Mouse (Mus musculus) A20 (cell line): ENCODE measurements around the gene Olfr1423.
"Not testable (repeated sequence)": the region's sequence is repeated elsewhere in the genome, so short reads cannot be mapped to it uniquely, and the experiment has no call there.

Experiments used
- DNase-seq: peaks from one replicate; pipeline ENCODE4 v3.0.0-alpha.2; 2011; ENCODE audit warnings: low read depth, low spot score

Olfr1423 gene

DNA sequence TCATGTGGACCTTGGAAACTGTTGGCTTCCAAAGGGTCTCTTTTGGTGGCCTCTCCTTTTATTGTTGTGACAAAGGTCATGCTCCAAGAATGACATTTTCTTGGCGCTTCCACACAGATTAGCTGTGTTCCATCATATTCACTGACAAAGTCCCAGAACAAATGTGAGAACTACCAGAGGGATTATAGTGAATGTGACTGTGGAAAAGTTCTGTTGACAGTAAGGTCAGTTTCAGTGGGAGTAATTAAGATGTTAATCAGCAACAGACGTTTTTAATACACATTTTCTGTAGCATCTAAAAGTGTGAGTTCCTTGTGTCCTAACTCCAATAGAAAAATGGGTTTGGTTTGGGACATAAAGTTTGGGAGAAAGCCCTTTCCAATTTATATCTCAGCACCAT is at the start of gene Olfr1423:
Gene Olfr1423, minus strand, starts transcription at position 101 of the 400 bp plus-strand sequence.
- no peak for DNase-seq

DNA sequence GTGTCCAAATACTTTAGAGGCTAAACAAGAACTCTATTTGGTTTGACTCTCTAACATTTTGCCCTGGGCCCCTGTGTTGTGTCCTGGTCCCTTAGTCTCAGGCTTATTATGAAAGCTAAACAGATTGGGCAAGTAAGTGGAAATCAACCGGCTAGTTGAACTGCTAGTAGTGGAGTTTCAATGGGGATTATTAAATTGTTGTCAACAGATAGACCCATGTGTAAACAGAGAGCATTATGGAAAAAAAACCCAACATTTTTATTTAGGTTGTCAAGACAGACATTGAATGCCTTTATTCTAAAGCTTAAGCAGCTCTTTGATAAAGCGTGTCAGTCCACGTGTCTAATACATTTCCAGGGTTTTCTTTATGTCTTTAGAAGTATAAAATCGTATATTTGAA is 36.5 kb upstream of the Olfr1423 start, which contains the start of gene Olfr1425:
Gene Olfr1425, minus strand, starts transcription at position 101 of the 400 bp plus-strand sequence.
- not testable (repeated sequence) for DNase-seq

DNA sequence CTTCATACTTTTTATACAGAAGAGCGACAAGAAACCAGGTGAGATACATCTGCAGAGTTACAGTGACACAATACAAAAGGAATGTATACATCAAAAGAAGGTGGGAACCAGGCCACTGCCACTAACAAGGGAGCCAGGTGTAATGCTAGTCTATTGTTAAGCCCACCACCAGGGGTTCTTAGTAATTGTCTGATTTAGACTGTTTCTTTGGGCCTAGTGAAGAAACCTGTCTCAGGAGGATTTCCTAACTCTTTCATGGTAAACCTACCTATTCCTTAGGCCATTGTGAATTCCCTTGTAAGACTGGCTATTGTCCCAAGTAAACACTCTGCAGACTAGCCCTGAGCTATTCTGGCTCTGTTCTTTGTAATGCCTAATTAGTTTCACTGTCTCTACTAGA is 28.4 kb upstream of the Olfr1423 start:
- DNase-seq = not testable (repeated sequence)

DNA sequence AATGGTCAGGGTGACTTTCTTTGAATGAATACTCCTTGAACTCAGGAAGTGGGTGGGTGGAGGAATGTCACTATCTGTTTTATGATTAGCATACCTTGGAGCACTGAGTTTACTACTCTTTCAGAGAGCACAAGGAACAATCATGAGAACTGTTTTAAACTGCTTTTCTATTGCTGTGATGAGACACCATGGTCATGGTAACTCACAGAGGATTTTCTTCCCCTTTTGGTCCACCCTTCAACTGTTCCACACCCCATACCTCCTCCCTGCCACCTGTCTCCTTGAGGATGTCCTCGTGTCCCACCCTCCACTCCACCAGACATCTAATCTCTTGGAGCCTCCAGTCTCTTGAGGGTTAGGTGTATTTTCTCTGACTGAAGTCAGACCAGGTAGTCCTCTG is 26.7 kb upstream of the Olfr1423 start:
- DNase-seq = not testable (repeated sequence)

DNA sequence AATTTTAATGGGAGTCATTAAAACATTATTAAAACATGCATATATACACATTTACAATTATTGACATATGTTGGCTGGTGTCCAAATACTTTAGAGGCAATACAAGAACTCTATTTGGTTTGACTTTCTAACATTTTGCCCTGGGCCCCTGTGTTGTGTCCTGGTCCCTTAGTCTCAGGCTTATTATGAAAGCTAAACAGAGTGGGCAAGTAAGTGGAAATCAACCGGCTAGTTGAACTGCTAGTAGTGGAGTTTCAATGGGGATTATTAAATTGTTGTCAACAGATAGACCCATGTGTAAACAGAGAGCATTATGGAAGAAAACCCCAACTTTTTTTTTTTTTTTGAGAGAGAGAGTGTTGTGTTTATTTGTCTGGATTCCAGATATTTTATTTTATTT is 21.5 kb upstream of the Olfr1423 start, which contains the start of gene Olfr1424:
Gene Olfr1424, minus strand, starts transcription at position 101 of the 400 bp plus-strand sequence.
- not testable (repeated sequence) for DNase-seq

DNA sequence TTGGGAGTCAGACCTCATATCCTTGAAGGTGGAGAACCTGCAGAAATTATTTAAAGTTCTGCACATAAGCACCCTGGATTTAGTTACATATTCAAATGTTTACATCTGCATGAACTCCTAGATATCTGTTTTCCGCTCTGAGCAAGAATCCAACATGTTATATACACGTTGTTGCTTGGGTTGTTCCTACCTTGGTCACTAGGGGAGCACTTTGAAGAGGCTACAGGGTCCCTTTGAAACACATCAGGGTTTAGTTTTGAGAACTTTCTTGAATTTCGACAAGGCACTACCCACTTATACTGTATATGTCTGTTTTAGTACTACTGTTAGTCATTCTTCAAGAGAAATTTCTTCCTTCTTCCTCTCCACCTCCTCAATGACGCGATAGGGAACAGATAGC is 2.0 kb upstream of the Olfr1423 start:
- DNase-seq = no peak

DNA sequence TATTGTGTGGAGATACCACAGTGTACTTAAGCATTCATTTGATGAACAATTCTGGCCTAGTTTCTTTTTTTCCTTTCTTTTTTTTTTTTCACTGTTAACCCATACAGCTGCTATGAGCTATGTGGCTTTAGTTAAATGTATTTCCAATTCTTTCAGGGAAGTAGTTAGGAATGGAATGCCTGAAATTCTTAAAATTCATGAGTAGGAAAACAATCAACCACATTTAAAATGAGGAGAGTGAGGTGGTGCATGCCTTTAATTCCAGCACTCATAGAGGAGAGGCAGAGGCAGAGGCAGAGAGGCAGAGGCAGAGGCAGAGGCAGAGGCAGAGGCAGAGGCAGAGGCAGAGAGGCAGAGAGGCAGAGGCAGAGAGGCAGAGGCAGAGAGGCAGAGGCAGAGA is 3.4 kb downstream of the Olfr1423 start:
- no peak for DNase-seq

DNA sequence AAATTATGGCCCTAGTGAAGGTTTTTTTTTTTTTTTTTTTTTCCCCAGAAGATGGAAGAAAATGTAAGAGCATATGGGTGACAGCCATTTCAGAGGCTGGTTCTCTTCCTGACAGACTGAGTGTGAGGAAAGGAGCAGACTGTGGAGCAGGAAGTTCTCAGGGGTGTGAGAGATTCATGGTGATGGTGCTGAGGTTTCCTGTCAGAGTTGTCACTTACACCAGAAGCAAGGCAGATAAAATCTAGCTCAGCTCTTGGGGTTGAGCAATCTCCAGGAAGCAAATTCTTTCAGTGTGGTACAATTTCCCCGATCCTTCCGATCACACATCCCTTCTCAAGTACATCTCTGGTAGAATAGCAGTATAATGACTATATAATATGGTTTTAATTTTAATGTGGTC is 14.5 kb downstream of the Olfr1423 start:
- no peak for DNase-seq

DNA sequence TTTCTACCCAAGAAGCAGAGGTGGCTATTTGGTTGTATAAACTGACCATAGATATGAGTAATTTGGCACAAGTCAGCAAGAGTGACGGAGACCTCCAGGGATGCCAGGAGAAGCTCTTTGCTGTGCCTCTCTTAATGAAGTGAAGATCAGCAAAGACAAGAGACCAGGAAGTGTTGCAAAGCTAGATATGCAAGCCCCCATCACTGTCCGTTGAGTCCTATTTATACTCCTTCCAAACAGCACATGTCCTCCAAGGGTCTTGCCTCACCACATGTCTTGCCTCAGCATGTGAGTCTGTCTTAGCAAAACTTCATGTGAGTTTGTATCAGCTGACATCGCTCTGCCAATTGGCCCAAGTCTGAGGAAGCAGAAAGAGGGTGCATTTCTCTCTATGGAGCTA is 15.8 kb downstream of the Olfr1423 start:
- no peak for DNase-seq

DNA sequence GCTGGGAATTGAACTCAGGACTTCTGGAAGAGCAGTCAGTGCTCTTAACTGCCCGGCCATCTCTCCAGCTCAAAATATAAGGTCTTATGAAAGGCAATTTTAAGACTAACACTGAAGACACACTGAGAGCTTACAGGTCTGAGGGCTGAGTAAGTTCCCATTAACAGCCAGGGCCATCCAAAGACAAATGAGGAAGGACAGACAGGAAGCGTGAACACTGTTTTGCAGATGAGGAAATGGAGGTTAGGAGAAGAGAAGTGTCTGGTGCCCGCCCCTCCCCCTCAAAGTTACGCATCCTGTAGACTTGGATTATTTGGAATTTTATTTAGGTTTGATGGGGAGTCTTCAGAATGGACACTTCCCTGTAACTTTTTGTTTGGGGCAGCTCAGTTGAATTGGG is 17.0 kb downstream of the Olfr1423 start:
- DNase-seq = no peak

DNA sequence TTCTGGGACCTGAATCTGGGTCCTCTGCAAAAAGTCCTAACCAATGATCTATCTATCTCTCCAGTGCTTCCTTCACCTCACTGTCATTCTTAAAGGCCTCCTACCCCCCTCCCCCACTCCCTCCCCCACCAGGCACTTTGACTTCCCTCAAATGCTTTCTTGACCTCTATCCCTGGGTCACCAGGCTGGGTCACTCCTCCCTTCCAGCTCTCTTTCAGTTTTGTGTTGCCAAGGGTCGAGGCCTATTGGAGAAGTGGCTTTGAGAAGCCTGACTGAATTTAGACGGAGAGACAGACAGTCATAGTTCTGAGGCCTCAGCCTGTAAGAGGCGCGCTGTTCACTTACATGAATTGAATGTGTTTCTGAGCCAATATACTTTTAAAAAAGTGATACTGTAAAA is 24.9 kb downstream of the Olfr1423 start:
- DNase-seq = no peak

DNA sequence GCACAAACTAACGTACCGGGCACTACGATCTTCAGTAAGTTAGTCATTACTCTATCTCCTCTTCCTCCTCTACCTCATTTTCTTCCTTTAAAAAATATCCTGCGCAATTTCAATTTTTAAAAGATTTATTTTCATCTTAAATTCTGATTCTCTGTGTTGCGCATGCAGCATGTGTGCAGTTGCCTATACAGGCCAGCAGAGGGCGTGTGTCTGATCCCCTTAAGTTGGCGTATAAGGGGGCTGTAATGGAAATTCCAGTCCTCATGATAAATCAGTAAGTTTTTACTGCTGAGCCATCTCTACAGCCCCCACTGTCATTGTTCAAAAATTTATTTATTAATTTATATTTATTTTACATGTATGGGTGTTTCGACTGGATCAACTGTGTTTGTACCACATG is 25.4 kb downstream of the Olfr1423 start:
- DNase-seq = peak; percentile 43

DNA sequence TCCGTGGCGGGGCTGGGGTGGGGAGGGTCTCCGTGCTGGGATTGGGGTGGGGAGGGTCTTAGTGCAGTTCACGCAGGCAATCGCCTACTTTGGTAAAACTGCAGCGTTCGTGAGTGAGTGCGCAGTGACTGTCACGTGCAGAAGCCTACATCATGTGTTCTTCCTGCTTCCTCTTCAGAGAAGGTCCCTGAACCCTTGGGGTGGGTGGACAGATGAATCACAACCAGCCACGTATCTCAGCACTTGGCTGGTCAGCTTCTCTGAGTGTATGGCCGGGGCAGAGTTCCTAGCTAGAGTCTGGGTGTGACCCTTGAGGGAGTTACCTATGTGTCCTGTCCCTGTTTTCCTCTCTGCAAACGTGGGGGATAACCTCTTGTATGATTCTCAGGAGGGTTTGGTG is 27.9 kb downstream of the Olfr1423 start:
- peak; percentile 74 for DNase-seq

DNA sequence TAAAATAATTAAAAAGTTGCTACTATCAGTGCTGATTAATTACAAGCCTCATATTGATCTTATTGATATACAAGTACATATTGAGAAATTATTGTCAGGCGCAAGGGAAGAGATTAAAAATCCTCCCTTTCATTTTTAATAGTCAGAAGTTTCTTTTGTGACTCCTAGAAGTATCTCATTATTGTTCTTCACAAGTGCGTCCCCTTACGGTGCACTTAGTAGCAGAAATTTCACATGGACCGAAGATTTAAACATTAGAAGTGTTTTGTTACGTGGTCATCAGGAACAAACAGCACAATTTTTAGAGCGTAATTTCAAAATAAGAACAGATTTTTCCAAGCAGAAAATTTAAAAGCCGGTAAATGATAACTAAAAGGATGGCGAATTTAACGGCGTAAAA is 28.5 kb downstream of the Olfr1423 start:
- DNase-seq = no peak

DNA sequence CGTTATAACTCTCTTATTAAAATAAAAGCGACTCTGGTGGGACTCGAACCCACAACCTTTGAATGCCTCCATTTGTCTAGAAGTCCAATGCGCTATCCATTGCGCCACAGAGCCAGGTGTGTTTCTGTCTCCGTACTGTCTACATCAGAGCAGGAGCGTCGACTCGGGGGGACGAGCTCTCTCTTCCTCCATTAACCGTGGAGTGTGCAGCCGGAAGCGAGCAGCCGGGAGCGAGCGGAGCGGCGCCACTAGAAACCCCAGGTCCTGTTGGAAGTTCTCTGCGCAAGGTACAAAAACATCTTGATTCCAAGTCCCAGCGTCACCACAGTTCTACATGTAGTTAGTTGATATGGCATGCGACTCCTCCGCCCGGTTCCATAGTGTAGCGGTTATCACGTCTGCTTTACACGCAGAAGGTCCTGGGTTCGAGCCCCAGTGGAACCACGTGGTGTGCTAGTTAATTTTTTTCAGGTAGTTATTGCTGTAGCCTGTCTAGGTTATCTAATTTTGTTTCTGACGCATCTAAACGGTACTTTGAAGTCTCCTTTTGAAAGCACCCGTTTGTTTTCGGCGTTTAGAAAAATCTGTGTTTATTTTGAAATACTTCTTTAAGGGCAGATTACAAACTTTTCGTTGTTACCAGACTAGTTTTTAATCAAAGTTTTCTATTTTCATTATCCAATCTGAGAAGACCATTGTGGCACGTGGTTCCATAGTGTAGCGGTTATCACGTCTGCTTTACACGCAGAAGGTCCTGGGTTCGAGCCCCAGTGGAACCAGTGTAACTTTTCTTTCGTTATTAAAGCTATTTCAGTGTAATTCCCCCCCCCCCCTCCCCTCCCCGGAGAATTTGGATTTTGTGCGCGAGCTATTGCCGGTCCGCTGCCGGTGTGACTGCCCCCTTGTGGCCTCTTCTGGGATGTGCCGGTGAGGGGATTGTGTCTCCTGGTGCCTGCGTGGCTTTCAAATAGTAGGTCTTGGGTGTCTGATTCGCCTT is 29.3 kb downstream of the Olfr1423 start:
- peak; percentile 97 for DNase-seq

DNA sequence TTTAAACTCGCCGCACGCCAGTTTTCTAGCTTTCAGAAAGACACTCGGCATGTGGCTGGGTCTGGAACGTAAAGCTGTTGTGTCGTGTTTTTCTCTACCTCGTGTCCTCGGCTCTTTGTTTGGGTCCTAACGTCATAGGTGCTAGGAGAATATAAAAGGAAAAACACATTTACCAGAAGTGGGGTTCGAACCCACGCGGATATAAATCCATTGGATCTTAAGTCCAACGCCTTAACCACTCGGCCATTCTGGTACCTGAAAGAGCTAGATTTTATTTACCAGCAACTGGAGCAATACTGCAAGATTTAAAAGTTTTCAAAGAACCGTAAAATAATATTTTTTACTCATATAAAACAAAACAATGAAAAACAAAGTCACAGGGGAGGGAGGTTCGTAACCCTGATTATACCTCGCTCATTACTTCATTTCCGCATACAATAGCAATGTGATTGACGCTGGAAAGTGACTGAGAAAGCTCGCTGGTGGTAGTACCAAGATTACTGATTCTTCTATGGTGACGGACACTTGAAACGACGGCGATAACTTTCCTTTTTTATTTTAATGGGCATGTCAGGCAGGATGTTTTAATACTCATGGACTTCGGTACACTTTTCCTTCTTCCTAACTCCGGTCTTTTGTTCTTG is 30.1 kb downstream of the Olfr1423 start:
- DNase-seq = peak; percentile 93

DNA sequence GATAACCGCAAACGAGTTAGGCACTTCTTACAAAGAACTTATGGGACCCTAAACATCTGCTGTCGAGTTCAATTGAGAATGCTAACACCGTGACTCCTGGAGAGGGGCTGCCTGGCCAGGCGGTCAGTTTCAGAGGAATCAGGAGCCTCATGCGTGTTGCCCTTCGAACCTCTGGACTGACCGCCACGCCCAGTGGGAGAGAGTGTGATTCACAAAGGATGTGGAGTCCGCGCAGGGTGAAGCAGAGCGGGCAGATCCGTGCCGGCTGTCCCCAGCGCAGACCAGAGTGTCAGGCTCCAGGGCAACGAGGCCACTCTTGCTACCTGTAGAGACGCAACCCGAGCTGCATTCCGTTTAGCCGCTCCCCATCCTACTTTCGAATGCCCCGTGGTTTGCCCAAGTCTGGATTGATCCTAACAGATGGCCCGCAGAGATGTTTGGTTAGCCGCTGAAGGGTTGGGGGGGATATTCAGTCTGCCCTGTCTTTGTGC is 30.8 kb downstream of the Olfr1423 start:
- DNase-seq = peak; percentile 88

DNA sequence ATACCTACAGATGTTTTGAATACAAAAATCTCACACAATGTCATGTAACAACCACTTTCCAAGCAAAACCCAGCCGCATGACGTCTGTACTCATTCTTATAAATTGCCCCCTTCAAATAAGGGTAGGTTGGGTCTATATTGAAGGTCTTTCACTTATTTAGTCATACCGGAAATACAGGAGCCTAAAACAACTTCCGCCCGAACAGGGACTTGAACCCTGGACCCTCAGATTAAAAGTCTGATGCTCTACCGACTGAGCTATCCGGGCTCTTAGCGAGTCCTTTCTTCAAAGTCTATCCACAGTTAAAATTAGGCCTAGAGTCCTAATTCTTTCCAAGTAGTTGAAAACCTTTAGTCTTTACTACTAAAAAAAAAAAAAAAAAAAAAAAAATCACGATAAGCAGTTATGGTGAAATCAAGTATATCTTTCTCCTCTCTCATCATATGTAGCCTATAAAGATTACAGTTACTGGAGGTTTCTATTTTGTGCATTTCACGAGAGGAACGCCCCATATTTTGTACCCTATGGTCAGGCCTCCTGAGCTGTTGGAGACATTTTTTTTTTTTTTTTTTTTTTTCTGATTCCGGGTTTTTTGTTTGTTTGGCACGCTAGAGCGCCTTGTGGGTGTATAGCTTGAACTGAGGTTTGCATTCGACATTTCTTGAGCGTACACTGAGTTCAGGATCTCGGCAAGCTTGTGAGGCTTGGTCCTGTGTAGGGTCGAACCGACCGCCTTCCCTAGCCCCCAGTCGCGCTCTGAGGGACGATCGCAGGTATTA is 31.4 kb downstream of the Olfr1423 start:
- peak; percentile 94 for DNase-seq

DNA sequence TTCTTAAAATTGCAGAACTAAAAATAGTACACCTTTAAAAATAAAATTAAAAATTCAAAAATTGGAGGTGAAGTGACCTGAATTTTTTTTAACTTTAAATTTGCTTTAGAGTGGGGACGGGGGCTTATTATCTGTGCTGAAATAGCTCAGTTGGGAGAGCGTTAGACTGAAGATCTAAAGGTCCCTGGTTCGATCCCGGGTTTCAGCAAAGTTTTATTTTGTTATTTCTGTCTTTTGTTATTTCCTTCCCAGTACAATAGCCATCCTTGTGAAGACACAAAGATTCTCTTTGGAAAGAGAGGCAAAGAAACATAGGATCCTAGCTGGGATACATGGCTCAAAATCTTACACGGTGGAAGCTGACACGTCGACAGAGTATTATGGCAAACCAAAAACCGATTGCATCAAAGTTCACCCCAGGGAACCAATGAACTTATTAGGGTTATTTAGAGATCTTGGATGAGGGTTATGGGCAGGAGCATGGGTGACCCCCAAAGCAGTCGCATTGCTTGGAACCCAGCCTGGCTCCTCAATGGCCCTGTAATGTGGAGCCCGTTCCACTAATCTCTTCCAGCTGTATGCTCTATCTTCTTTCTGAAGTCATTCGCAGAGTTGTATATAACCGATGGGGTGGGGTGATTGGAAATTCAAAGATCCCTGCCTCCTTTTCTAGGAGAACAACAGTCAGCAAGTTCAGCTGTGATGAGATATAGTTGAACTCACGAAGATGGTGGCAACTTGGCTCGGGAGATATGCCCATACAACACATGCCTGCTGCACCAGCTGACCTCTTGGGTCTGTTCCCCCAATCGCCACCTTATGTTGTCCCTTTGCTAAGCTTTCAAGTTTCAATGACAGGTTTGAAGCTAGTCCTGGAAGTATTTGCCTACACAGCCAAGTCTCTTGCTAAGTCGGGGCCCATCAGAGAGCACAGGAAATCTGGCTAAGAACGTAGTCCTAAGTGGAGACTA is 32.4 kb downstream of the Olfr1423 start:
- peak; percentile 74 for DNase-seq
